In genomic region chr8:19773461-19773860, GRCm38 (mm10) we compare ENCODE assay signal across 20 mouse cellular contexts. TPM values are rescaled to one million over a fixed set of nuclear protein-coding genes. Genes with fewer than 3 reads are reported as not detected.
"Had no signal": no experiment of that assay in that cellular context is flagged by ENCODE, and none has a peak within 500 bp of the region (broad histone marks: within the 10 kb centered on the region; RNA-seq: fewer than 3 reads in every experiment).

No protein-coding gene starts in this region.

RNA-seq across cellular contexts. Expression of gene 4930467E23Rik, which starts 44.1 kb away (rescaled TPM):
- polyA plus RNA-seq: heart, embryonic 10.5 days; heart, embryonic 11.5 days; heart, embryonic 12.5 days; heart, embryonic 13.5 days; heart, embryonic 14.5 days; heart, embryonic 15.5 days; heart, embryonic 16.5 days; heart, postnatal 0 days; hindbrain, embryonic 11.5 days; hindbrain, embryonic 13.5 days; hindbrain, embryonic 14.5 days; hindbrain, embryonic 15.5 days; hindbrain, embryonic 16.5 days; hindbrain, postnatal 0 days; inflammation-experienced regulatory T-cells, adult 6 months; intestine, postnatal 0 days; kidney, embryonic 14.5 days; kidney, embryonic 16.5 days; kidney, postnatal 0 days; large intestine, adult 2 months had no signal
